Mouse (Mus musculus) thymus, adult 2 months (tissue): ENCODE results near the gene A630076J17Rik. TPM values are rescaled to one million over a fixed set of nuclear protein-coding genes. Genes with fewer than 3 reads are reported as not detected.

Experiments used
- DNase-seq: peaks from one replicate; pipeline ENCODE4 v3.0.0; 2021
- H3K27ac ChIP-seq: fragments of 200-500 bp; 2 replicates; pipeline ENCODE4 v1.5.1; 2012; ENCODE audit warnings: low read length, control low read depth; ENCODE audit not compliant: control insufficient read depth, insufficient read depth
- H3K27me3 ChIP-seq: fragments of 200-500 bp; 2 replicates; pipeline ENCODE4 v1.6.1; 2012; ENCODE audit warnings: mild to moderate bottlenecking, low read length, moderate library complexity, mixed read lengths; ENCODE audit not compliant: control insufficient read depth, insufficient read depth
- H3K36me3 ChIP-seq: fragments of 200-500 bp; 2 replicates; pipeline ENCODE4 v1.6.1; 2012; ENCODE audit warnings: mild to moderate bottlenecking, low read length, moderate library complexity; ENCODE audit not compliant: control insufficient read depth, insufficient read depth
- H3K4me1 ChIP-seq: fragments of 200-500 bp; replicated peaks from 2 replicates; pipeline ENCODE4 v1.6.1; 2012; ENCODE audit warnings: low read length; ENCODE audit not compliant: control insufficient read depth, insufficient read depth
- H3K4me3 ChIP-seq: fragments of 200-500 bp; 2 replicates; pipeline ENCODE4 v1.5.1; 2012; ENCODE audit warnings: mild to moderate bottlenecking, low read length, control low read depth, moderate library complexity; ENCODE audit not compliant: control insufficient read depth, insufficient read depth
- CTCF ChIP-seq: fragments of 200-500 bp; IDR thresholded peaks from 2 replicates; pipeline ENCODE4 v1.5.1; 2012; ENCODE audit warnings: mild to moderate bottlenecking, control low read depth, low read length, moderate library complexity, borderline replicate concordance; ENCODE audit not compliant: control insufficient read depth, poor library complexity, insufficient read depth; ENCODE audit errors: extremely low read depth
- POLR2A ChIP-seq: fragments of 200-500 bp; IDR thresholded peaks from 2 replicates; pipeline ENCODE4 v1.6.1; 2012; ENCODE audit warnings: mild to moderate bottlenecking, low read length, control low read depth, moderate library complexity; ENCODE audit not compliant: control insufficient read depth, poor library complexity, insufficient read depth; ENCODE audit errors: extremely low read depth
- WGBS: fragments of 180-500 bp; shearing (Covaris S2); methylation state at CpG from one replicate; pipeline ENCODE4 v1.1.7; 2018; 5-methylcytosine and 5-hydroxymethylcytosine counted together
- polyA plus RNA-seq: library from polyadenylated mRNA; depleted of rRNA; stranded (reverse); fragments of >200 nt; gene quantifications from 2 replicates; pipeline ENCODE4 v1.2.3, GENCODE M21; 2012; rRNA removed

Gene A630076J17Rik
- polyA plus RNA-seq, 1 experiment = 0.53 TPM

GRCm38 (mm10) chr3:107278479-107279269 is 48.3 kb downstream of the A630076J17Rik start, which contains the start of gene Lamtor5:
Lamtor5 (plus strand) TSS chr3:107278858.
- peak within 1 kb of the TSS; percentile 65 for H3K4me3 ChIP-seq
- H3K4me1 ChIP-seq = peaks cover 2% of the 10 kb centered on the region; the same call in 1 of the 2 replicates
- no peak within 1 kb of the TSS for H3K27ac ChIP-seq
- WGBS = 3% methylated on average over 43 of the region's 43 CpGs
- H3K36me3 ChIP-seq = peaks cover 21% of the 10 kb centered on the region
- H3K27me3 ChIP-seq = no peaks in the 10 kb centered on the region
- TF ChIP-seq POLR2A = 0 out of 2 replicates have a peak, but pooled peaks have one; percentile 20
- TF ChIP-seq CTCF = 0 out of 2 replicates have a peak, but pooled peaks have one; percentile 21
- DNase-seq = peak; percentile 91

Other genes with a start within 250 kb of the A630076J17Rik start
- gene Kcna3, start 194.4 kb upstream of the A630076J17Rik start, polyA plus RNA-seq = 151 and 202 TPM in 2 replicates
- gene Kcna2, start 129.5 kb upstream of the A630076J17Rik start, polyA plus RNA-seq = 5.6 and 7.0 TPM in 2 replicates
- not detected in 2 replicates for gene Kcna10, start 47.6 kb upstream of the A630076J17Rik start, polyA plus RNA-seq
- 0.64 and 0.85 TPM in 2 replicates for gene Cym, start 8.9 kb upstream of the A630076J17Rik start, polyA plus RNA-seq
- 0.10 and 0.70 TPM in 2 replicates for gene Prok1, start 9.1 kb downstream of the A630076J17Rik start, polyA plus RNA-seq
- 109 and 126 TPM in 2 replicates for gene Lamtor5, start 48.2 kb downstream of the A630076J17Rik start, polyA plus RNA-seq
- 0.11 and 0.20 TPM in 2 replicates for gene Slc16a4, start 60.6 kb downstream of the A630076J17Rik start, polyA plus RNA-seq
- gene Rbm15, start 103.1 kb downstream of the A630076J17Rik start, polyA plus RNA-seq = 16.4 and 20.9 TPM in 2 replicates
- 0.31 and 0.43 TPM in 2 replicates for gene Kcnc4, start 228.9 kb downstream of the A630076J17Rik start, polyA plus RNA-seq